Mouse (Mus musculus) kidney, adult 18-20 months (tissue): Measurements from ENCODE around the gene Tmem80.

Experiments
- DNase-seq: peaks from one replicate; pipeline ENCODE4 v3.0.0; 2021

The Tmem80 gene

DNA sequence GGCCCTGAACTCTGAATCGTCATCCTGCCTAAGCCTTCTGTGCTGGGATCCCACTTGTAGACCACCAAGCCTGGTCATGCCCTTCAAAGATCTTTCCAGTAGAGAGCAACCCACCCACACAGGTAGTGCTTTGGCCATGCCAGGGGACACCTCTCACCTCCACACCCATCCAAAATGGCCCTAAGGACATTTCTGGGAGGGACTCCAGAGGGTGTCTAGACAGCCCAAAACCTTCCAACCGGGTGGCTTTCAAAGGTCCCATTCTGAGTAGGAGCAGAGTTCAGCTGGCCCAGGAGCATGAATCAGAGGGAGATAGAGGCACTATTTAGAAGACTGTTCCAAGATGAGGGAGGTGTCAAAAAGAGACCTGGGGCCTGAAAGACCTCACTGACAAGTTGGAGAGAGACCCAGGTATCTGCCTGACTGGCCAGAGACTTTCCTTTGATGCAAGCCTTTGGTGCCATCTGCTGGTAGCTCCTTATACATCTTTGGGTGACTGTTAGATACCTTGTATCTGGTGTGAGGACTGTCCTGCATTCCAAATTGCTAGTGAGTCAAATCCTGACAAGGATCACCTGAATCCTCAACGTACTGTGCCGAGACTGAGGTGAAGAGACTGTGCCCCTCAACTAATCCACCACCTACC is 35.7 kb downstream of the Tmem80 start:
- DNase-seq, result peak; percentile 70

GRCm38 (mm10) chr7:141363752-141364125 is 36.2 kb downstream of the Tmem80 start:
- no peak for DNase-seq

GRCm38 (mm10) chr7:141364349-141365048 is 37.0 kb downstream of the Tmem80 start:
- no peak for DNase-seq

DNA sequence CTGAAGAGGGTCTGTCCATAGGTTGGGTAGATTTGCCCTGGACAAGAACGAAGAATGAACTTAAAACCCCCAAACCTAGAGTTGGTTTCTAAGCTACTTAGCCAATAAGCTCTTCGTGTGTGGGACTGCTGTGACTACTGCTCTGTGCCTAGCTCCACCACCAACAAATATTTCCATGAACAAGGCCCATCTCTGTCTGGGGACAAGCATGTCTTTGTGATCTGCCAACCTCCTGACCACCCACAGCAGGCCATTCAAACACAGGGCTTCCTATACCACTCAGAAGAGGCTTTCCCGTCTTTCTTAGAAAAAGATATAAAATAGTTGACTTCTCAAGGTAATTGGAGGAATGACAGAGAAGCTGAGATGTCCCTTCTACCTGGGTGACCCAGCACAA is 37.5 kb downstream of the Tmem80 start:
- no peak for DNase-seq

DNA sequence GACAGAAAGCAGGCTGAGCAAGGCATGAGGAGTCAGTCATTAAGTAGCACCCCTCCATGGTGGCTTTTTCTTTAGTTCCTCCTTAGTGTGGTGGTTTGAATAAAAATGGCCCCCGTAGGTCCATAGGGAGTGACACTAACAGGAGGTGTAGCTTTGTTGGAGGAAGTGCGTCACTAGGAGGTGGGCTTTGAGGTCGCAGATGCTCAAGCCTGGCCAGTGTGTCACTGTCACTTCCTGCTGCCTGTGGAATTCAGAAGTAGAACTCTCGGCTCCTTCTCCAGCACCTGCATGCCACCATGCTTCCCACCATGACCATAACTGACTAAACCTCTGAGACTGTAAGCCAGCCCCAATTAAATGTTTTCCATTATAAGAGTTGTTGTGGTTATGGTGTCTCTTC is 39.8 kb downstream of the Tmem80 start:
- no peak for DNase-seq

DNA sequence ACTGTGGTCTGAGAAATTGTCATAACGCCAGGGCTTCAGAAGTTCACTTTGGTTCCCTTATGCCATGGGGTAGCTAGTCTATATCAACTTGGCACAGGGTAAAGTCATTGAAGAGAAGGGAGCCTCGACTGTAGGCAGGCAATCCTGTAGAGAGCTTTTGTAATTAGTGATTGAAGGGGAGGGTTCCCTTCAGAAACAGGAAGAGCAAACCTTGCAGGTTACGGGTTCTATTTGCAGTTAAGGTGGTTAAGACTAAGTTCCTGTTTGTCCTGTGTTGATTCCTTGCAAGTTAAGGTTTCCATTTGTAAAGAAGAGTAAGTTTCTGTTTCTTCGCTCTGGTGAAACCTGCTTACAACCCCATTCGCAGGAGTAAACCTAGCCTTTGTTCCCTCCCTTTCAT is 42.4 kb downstream of the Tmem80 start:
- DNase-seq, result no peak

DNA sequence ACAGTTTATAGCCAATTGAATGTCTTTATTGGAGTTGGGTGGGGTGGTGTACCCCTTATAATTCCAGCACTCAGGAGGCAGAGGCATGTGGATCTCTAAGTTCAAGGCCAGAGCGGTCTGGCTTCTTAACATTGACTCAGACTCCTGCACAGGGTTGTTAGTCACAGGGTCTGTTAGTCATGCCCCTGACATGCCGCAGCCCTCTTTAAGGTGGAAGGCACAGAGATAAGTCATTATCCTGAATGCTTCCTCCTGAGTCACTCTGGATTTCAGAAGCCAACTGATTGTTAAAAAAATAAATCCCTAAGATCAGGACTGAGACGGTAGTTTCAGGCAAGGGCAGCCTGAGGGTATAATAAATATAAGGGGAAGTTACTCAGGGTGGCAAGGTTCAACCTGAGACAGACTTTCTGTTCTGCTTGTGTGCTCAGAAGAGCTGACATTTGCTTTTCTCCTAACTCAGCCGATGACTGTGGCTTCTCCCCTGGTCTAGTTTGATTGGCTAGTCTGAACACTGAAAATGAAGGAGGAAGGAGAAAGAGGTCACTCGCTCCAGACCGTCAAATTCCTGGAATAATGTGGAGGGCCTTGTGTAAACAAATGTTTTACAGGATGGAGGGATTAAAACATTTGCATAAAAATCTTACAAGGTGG is 44.5 kb downstream of the Tmem80 start:
- no peak for DNase-seq

GRCm38 (mm10) chr7:141373611-141374010 is 46.1 kb downstream of the Tmem80 start:
- no peak for DNase-seq

DNA sequence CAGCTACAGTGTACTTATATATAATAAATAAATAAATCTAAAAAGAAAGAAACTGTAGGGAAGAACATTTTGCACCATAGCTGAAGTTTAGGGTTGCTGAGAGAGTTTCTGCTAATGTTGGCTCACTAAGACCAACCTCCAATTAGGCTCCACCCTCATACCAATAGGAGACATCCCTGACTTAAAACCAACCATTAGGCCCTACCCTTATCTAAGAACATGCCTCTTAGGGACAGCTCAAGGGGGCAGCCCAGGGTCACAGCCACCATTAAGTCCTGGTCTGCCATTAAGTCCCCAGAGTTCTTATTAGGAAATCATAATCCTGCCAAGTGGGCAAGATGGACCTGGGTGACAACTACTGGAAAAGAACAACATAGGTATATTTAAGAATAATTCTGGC is 46.9 kb downstream of the Tmem80 start:
- DNase-seq, result no peak

DNA sequence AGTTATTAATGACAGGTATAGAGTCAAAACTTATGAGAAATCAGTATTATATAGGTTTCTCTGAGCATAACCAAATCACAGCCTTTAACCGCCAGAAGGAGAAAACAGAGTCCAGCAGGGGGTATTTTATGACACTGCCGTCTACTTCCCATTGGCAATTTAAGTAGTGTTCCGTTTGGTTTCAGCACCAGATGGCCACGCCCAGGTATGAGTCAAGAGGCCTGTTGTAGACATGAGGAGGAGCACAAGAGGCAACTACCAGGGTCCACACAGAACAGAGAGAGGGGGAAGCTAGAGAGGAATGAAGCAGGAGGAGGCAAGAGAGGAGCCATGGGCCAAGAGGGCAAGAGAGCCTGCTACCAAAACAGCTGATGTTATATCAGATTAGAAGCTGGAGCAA is 52.0 kb downstream of the Tmem80 start:
- no peak for DNase-seq

DNA sequence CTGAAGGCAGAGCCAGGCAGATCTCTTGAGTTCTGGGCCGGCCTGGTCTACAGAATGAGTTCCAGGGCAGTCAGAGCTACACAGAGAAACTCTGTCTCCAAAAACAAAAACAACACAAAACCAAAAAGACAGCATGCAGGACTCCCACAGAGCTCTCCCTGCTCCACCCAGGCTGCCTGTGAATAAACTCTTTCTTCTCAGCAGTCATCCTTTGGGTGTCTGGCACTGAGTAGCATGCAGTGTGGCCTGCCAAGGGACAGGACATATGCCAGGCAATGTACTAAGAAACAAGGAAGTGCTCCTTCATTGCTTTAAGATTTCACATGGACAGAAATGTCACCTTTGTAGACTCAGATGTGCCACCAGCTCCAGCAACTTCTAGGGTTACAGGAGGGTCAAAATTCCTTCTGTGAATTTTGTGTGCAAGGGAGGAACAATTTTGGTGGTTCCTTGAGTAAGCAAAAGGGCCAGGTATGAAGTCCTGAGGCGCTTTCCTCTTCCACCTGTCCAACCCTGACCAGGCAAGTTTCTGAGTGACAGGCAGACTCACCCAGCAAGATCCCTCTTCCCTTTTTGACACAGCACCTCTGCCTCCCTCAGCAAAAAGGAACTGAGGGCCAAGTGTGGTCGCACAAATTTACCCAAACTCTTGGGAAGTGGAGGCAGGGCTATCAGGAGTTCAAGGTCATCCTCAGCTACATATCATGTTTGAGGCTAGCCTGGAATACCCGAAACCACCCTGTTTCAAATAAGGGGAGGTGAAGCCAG is 53.7 kb downstream of the Tmem80 start:
- DNase-seq, result no peak
